Mouse (Mus musculus) limb, embryonic 12.5 days (tissue): Measurements from ENCODE around the gene Abhd8. TPM values are rescaled to one million over a fixed set of nuclear protein-coding genes. Genes with fewer than 3 reads are reported as not detected.
A peak's percentile ranks its signal among the peaks of the same experiment; 100 is the strongest.

ENCODE experiments used
- ATAC-seq: fragments of 200-750 bp; cut with Nextera tagmentation; 2 replicates; pipeline ENCODE4 v1.8.0; 2017; ENCODE audit warnings: low read depth, moderate TSS enrichment; ENCODE audit not compliant: insufficient number of reproducible peaks, insufficient read depth, low FRiP score, low TSS enrichment
- H3K27ac ChIP-seq: fragments of 300-500 bp; sonication (generic); 2 replicates; pipeline ENCODE4 v1.5.1; 2016; ENCODE audit warnings: mild to moderate bottlenecking, moderate library complexity
- H3K27me3 ChIP-seq: fragments of 300-500 bp; sonication (generic); 2 replicates; pipeline ENCODE4 v1.6.1; 2016; ENCODE audit warnings: mild to moderate bottlenecking, moderate library complexity
- H3K36me3 ChIP-seq: fragments of 300-500 bp; sonication (generic); 2 replicates; pipeline ENCODE4 v1.6.1; 2016; ENCODE audit warnings: mild to moderate bottlenecking, moderate library complexity
- H3K4me1 ChIP-seq: fragments of 300-500 bp; sonication (generic); replicated peaks from 2 replicates; pipeline ENCODE4 v1.6.1; 2016
- H3K4me2 ChIP-seq: fragments of 300-500 bp; sonication (generic); 2 replicates; pipeline ENCODE4 v1.6.1; 2016; ENCODE audit warnings: mild to moderate bottlenecking, moderate library complexity
- H3K4me3 ChIP-seq: fragments of 300-500 bp; sonication (generic); replicated peaks from 2 replicates; pipeline ENCODE4 v1.5.1; 2016; ENCODE audit warnings: mild to moderate bottlenecking
- H3K9ac ChIP-seq: fragments of 300-500 bp; sonication (generic); replicated peaks from 2 replicates; pipeline ENCODE4 v1.6.1; 2016; ENCODE audit warnings: mild to moderate bottlenecking, moderate library complexity
- H3K9me3 ChIP-seq: fragments of 300-500 bp; sonication (generic); 2 replicates; pipeline ENCODE4 v1.6.1; 2016; ENCODE audit warnings: mild to moderate bottlenecking, moderate library complexity
- whole genome bisulfite sequencing: fragments of 180-500 bp; shearing (Covaris S2); methylation state at CpG from one replicate; pipeline ENCODE4 v1.1.7; 2016; 5-methylcytosine and 5-hydroxymethylcytosine counted together
- polyA plus RNA-seq: library from polyadenylated mRNA; unstranded; fragments of >200 nt; fragmentation: Nextera tagmentation; extraction: Ambion mirVana; gene quantifications from 2 replicates; pipeline ENCODE4 v1.2.1, GENCODE M21; 2016

Gene Abhd8
- polyA plus RNA-seq, 1 experiment from 2014 or later, result 82.8 TPM

DNA sequence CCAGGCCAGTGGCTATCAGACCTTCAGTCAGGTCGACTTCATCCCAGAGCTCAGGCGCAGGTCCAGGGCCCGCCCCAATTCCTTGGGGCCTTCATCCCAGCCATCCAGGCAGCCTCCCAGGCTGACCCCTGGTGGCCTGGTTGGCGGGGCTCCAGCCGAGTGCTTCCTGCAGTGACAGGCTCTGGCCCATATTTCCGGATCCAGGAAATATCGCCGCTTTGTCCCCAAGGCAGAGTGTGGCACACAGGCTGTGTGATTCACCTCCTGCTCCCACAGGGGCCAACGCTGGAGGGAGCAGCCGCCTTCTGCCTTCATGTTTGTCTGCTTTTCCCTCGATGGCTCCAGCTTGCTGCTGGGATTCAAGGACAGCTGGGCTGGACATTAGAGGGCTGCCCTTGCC lies 33.0 kb upstream of the Abhd8 start:
- WGBS, result 33% methylated on average over 11 of the region's 11 CpGs
- H3K4me3 ChIP-seq, result no peak overlapping the region
- ATAC-seq, result no peak
- H3K27me3 ChIP-seq, result no peaks in the 10 kb centered on the region
- H3K4me2 ChIP-seq, result no peak overlapping the region
- H3K4me1 ChIP-seq, result peaks cover 27% of the 10 kb centered on the region
- no peaks in the 10 kb centered on the region for H3K9me3 ChIP-seq
- no peak overlapping the region for H3K27ac ChIP-seq
- H3K36me3 ChIP-seq, result peaks cover 26% of the 10 kb centered on the region
- no peak overlapping the region for H3K9ac ChIP-seq

DNA sequence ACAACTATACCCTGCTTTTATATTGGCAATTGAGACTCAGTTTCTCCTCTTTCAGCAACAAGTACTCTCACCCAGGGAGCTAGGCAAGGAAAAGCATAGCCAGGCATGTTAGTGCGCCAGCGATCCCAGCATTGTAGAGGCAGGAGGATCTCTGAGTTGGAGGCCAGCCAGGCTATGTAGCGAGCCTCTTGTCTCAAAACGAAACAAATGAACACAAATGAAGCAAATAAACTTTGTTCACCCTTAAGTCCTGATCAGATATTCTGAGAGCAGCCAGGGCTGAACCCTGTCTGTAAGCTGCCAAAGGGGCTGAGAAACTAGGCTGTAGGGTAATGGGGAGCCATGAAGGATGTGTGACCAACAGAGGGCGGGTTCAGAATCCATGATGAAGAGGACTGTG lies 32.4 kb upstream of the Abhd8 start:
- Histone ChIP-seq H3K4me1 (peaks cover 27% of the 10 kb centered on the region), H3K9ac (no peak overlapping the region), H3K9me3 (no peaks in the 10 kb centered on the region), H3K36me3 (peaks cover 33% of the 10 kb centered on the region), H3K4me3 (no peak overlapping the region), H3K4me2 (no peak overlapping the region), H3K27ac (no peak overlapping the region), H3K27me3 (no peaks in the 10 kb centered on the region)
- 92% methylated on average over 5 of the region's 5 CpGs for WGBS
- ATAC-seq, result no peak

DNA sequence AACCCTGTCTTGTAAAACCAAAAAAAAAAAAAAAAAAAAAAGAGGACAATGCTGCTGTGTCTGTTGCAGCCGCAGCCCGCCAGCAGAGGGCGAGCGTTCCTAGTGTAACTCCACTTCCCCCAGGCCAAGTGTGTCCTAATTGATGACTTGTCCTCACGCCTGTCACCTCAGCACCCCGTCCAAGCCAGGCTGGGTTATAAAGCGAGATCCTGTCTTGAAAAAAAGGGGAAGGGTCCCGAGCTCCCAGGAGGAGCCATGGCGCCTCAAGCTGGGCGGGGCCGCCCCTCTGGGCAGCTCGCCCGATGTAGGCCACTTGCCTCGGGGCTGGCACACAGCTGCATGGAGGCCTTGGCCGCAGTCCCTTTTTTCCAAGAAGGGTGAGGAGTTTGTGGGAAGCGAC lies 31.6 kb upstream of the Abhd8 start:
- Histone ChIP-seq H3K36me3 (peaks cover 40% of the 10 kb centered on the region), H3K9ac (no peak overlapping the region), H3K27ac (no peak overlapping the region), H3K9me3 (no peaks in the 10 kb centered on the region), H3K4me2 (no peak overlapping the region), H3K27me3 (no peaks in the 10 kb centered on the region), H3K4me3 (no peak overlapping the region), H3K4me1 (peaks cover 28% of the 10 kb centered on the region)
- peak; percentile 61 for ATAC-seq
- WGBS, result 23% methylated on average over 16 of the region's 16 CpGs

DNA sequence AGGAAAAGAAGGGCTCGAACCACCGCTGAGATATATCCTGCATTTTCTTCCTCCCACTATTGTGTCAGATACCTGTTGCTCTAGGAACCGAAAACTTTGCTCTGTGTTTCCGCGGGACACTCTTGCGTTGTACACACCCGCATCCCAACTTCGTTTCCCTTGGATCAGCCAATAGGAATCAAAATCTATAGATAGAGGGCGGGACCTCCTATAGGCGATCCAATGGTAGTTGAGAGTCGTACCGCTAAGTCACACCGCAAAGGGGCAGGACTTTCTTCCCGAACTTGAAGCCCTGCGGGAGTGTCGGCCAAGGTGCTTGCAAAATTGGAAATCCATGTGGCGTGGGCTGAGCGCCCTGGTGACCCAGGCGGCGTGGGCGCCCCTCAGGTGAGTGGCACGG lies 25.0 kb upstream of the Abhd8 start:
- H3K27me3 ChIP-seq, result no peaks in the 10 kb centered on the region
- 0% methylated on average over 22 of the region's 22 CpGs for WGBS
- peaks cover 45% of the 10 kb centered on the region for H3K36me3 ChIP-seq
- H3K4me2 ChIP-seq, result peak overlapping the region; percentile 99
- peak overlapping the region; percentile 83 for H3K9ac ChIP-seq
- H3K4me1 ChIP-seq, result peaks cover 28% of the 10 kb centered on the region
- peak; percentile 46 for ATAC-seq
- H3K4me3 ChIP-seq, result peak overlapping the region; percentile 71
- H3K27ac ChIP-seq, result peak overlapping the region; percentile 93
- no peaks in the 10 kb centered on the region for H3K9me3 ChIP-seq

DNA sequence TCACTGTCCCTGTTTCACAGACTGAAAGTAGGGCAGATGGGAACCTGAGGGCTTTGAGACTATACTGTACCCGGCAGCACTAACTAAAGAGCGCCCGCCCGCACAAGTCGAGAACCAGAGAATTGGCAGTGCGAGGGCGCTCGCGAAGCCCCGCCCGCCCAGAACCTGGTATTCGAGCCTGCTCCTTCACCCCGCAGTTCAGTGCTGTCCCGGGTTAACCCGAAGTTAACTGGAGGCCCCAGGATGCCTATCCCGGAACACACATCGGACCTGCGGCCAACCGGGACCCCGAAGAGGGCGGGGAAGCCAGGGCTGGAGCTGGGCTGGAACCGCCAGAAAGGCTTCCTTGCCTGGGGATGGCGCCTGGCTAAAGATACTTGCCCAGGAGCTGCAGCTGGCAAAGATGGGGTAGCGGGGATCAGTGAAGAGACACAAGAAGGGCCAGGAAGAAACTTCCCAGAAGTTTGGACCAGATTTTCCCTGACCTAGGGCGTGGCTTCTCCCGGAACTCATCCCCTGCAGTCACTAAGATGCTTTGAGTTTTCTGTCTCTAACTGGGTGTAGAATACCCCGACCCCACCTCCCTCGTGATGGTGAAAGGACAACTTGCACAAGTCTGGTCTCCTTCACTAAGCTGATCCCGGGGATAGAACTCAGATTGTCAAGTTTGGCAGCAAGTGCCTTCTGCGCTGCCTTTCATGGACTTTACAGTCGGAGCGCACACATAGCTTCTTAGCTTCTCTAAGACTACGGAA lies 24.4 kb upstream of the Abhd8 start, which contains the start of gene Gtpbp3:
Gtpbp3 (plus strand) TSS at position 413 of the 755 bp plus-strand sequence.
- peak within 1 kb of the TSS; percentile 93 for H3K27ac ChIP-seq
- no peaks in the 10 kb centered on the region for H3K9me3 ChIP-seq
- H3K27me3 ChIP-seq, result no peaks in the 10 kb centered on the region
- peaks cover 28% of the 10 kb centered on the region for H3K4me1 ChIP-seq
- H3K4me2 ChIP-seq, result peak within 1 kb of the TSS; percentile 99
- H3K9ac ChIP-seq, result peak within 1 kb of the TSS; percentile 83
- H3K4me3 ChIP-seq, result peak within 1 kb of the TSS; percentile 71
- H3K36me3 ChIP-seq, result peaks cover 45% of the 10 kb centered on the region
- under 1% methylated on average over 33 of the region's 33 CpGs for WGBS
- ATAC-seq, result peak; percentile 32; the same call in 1 of the 2 replicates

DNA sequence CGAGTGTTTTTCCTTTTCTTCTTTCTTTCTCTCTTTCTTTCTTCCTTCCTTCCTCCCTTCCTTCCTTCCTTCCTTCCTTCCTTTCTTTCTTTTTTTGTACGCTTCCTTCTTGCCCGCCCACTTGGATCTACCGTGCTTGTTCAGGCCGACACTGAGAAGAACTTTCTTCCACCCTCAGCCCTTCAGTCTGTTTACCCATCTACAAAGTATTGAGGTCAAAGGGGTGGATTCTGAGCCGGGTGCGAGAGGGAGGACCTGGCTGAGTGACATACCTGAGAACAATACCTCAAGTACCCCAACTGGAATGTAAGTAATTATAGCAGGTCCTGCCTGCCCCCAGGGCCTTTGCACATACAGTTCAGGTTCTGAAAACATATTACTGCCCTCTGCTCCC lies 22.7 kb upstream of the Abhd8 start:
- H3K9ac ChIP-seq, result no peak overlapping the region; the same call in 1 of the 2 replicates
- ATAC-seq, result no peak
- H3K4me2 ChIP-seq, result peak overlapping the region; percentile 84
- peak overlapping the region; percentile 83 for H3K4me3 ChIP-seq
- H3K27ac ChIP-seq, result peak overlapping the region; percentile 81
- H3K27me3 ChIP-seq, result no peaks in the 10 kb centered on the region
- 22% methylated on average over 7 of the region's 7 CpGs for WGBS
- H3K4me1 ChIP-seq, result peaks cover 28% of the 10 kb centered on the region
- H3K36me3 ChIP-seq, result peaks cover 45% of the 10 kb centered on the region
- H3K9me3 ChIP-seq, result no peaks in the 10 kb centered on the region

DNA sequence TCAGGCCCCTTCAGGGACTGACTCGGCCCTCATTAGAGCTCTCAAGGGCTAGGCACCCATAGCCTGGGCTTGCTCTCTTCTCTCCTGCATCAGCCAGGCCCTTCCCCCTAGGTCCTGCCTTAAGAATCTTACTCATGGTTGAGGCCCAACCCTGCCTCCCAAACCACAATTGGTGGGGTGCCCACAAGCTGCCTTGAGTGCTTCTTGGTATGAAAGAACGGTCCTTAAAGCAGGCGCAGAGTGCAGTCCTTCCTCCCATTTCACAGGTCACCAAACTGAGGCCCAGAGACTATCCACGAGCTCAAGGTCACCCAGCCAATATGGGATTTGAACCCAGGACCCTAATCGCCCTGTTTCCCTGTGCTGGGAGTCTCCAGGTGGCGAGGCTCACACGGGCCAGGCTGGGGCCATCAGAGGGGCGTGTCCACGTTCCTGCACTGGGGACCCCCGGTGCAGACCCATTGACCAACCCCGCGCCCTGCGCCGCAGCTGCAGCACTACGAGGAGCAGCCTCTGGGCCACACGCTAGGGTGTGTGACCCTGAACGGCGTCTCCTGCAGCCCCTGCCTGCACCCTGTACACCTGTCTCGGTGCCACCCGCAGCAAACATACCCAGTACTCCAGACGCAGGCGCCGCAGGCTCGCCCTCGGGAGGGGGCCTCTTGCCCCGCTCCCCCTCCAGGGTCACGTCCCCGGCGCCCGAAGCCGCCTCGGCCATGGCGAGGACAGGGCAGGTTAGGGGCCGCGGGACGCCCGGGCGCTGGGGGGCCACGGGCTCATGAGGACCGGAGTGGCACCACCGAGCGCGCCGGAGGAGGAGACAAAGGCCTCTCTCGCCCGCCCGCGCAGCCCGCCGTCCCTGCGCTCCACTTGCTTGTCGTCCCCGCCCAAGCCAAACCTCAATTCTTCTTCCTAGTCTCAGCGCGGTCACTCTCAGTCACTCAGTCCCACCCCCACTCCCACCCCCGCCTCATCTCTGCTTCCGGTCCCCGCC lies 22.0 kb upstream of the Abhd8 start, which contains the start of gene Ano8:
Ano8 (minus strand) TSS at position 822 of the 994 bp plus-strand sequence.
- H3K36me3 ChIP-seq, result peaks cover 45% of the 10 kb centered on the region
- H3K9me3 ChIP-seq, result no peaks in the 10 kb centered on the region
- H3K4me2 ChIP-seq, result peak within 1 kb of the TSS; percentile 84
- 0 out of 2 replicates have a peak, but pooled peaks cover 3% of the 10 kb centered on the region for H3K27me3 ChIP-seq
- 7% methylated on average over 47 of the region's 58 CpGs for WGBS
- peak within 1 kb of the TSS; percentile 90 for H3K9ac ChIP-seq
- H3K4me1 ChIP-seq, result peaks cover 28% of the 10 kb centered on the region
- H3K27ac ChIP-seq, result peak within 1 kb of the TSS; percentile 81
- H3K4me3 ChIP-seq, result peak within 1 kb of the TSS; percentile 83
- peak; percentile 46 for ATAC-seq

DNA sequence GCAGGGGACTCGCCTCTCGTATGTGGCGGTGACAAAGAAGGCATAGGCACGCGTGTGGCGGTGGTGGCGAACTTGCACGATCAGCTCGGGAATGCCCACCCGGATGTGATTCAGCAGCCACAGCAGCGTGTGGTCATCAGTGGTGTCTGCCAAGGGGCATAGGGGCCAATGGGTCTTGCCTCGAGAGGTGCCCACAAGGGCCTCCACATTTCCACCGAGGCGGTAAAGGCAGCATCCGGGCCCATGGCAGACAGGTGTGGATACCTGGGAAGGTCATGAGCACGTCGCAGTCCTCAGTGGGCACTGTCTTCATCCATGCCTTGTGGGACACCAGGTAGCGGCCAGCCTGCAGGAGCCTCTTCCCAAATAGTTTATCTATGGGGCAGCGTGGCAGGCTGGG lies 21.3 kb upstream of the Abhd8 start:
- Histone ChIP-seq H3K27ac (no peak overlapping the region), H3K4me3 (peak overlapping the region; percentile 83), H3K9me3 (no peaks in the 10 kb centered on the region), H3K4me1 (peaks cover 24% of the 10 kb centered on the region), H3K27me3 (0 out of 2 replicates have a peak, but pooled peaks cover 3% of the 10 kb centered on the region), H3K36me3 (peaks cover 45% of the 10 kb centered on the region), H3K9ac (no peak overlapping the region), H3K4me2 (peak overlapping the region; percentile 84)
- WGBS, result 95% methylated on average over 19 of the region's 19 CpGs
- no peak for ATAC-seq

DNA sequence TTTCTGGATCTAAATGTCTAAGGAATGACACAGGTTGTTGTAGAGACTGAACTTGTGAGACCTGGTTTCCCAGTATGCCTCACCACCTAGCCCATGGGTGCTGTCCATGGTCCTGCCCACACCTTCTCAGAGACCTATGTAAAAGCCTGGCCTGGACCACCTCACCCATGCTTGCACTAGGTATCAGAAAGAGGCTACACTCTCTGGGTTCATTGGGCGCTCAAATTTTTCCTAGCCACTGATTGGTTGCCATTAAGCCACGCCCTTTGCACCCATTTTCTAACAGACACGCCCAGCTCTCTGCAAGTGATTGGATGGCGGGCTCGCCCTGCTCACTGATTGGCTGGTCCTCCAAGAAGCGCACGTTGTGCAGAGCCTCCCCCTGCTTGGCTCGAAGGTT lies 20.5 kb upstream of the Abhd8 start:
- Histone ChIP-seq H3K4me2 (0 out of 2 replicates have a peak overlapping the region, but pooled peaks have one; percentile 84), H3K27ac (no peak overlapping the region), H3K9ac (no peak overlapping the region), H3K27me3 (0 out of 2 replicates have a peak, but pooled peaks cover 3% of the 10 kb centered on the region), H3K9me3 (no peaks in the 10 kb centered on the region), H3K4me3 (0 out of 2 replicates have a peak overlapping the region, but pooled peaks have one; percentile 83), H3K4me1 (peaks cover 16% of the 10 kb centered on the region), H3K36me3 (peaks cover 53% of the 10 kb centered on the region)
- no peak for ATAC-seq
- WGBS, result 44% methylated on average over 8 of the region's 8 CpGs

DNA sequence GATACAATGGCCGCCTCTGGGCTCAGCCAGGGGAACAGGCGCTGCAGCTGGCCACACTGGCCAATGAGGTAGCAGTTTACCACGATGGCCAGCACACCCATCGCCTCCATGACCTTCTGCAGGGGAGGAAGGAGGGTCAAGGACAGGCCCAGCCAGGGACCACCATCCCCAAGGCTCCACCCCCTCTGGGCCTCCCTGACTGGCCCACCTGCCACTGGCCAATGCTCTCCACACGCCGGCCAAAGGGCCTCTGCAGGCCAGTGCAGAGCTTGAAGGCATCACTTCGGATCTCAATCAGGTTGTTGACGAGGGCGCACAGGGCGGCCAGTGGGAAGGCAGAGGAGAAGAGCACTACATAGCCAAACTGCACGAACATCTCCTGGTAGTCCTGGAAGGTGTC lies 15.5 kb upstream of the Abhd8 start:
- Histone ChIP-seq H3K4me2 (no peak overlapping the region), H3K9me3 (no peaks in the 10 kb centered on the region), H3K4me1 (peaks cover 9% of the 10 kb centered on the region), H3K27ac (no peak overlapping the region), H3K9ac (no peak overlapping the region), H3K4me3 (no peak overlapping the region), H3K27me3 (0 out of 2 replicates have a peak, but pooled peaks cover 3% of the 10 kb centered on the region), H3K36me3 (peaks cover 69% of the 10 kb centered on the region)
- no peak for ATAC-seq
- whole genome bisulfite sequencing, result 90% methylated on average over 11 of the region's 11 CpGs
